Mouse (Mus musculus) Patski (cell line): ENCODE results near the gene Ppp2r5a. TPM values are rescaled to one million over a fixed set of nuclear protein-coding genes. Genes with fewer than 3 reads are reported as not detected.
A peak's percentile ranks its signal among the peaks of the same experiment; 100 is the strongest.

Experiments used
- ATAC-seq: fragments of 100-300 bp; one replicate; pipeline ENCODE4 v1.8.0; 2021
- CTCF ChIA-PET: fragments of 350-600 bp; sonication (Branson Sonifier 250); formaldehyde crosslinking; loops from one replicate; lab custom pipeline; 2022; ENCODE audit warnings: inconsistent platforms; lab: Charles Lee
- POLR2A ChIA-PET: fragments of 350-600 bp; sonication (Branson Sonifier 250); formaldehyde crosslinking; loops from one replicate; lab custom pipeline; 2022; ENCODE audit warnings: antibody characterized with exemption, inconsistent platforms; lab: Charles Lee
- DNase-seq: peaks from one replicate; pipeline ENCODE4 v3.0.0-alpha.2; 2011; ENCODE audit warnings: low read depth, low spot score
- H3K27me3 ChIP-seq: fragments of 371-371 bp; one replicate; pipeline ENCODE4 v1.5.1; 2021
- CTCF ChIP-seq: fragments of 100-300 bp; IDR thresholded peaks from one replicate; pipeline ENCODE4 v1.5.1; 2021
- in situ Hi-C: fragments of 300-500 bp; cut with MboI; formaldehyde crosslinking; loops from 3 replicates; pipeline ENCODE4 v1.11.1; 2018; ENCODE audit warnings: low pct_unique_long_range_greater_than_20kb, mixed read lengths
- polyA plus RNA-seq: library from polyadenylated mRNA; unstranded; gene quantifications from one replicate; pipeline ENCODE4 v1.2.3, GENCODE M21; 2021

Ppp2r5a gene
- polyA plus RNA-seq, 1 experiment from 2014 or later = 83.6 TPM

DNA sequence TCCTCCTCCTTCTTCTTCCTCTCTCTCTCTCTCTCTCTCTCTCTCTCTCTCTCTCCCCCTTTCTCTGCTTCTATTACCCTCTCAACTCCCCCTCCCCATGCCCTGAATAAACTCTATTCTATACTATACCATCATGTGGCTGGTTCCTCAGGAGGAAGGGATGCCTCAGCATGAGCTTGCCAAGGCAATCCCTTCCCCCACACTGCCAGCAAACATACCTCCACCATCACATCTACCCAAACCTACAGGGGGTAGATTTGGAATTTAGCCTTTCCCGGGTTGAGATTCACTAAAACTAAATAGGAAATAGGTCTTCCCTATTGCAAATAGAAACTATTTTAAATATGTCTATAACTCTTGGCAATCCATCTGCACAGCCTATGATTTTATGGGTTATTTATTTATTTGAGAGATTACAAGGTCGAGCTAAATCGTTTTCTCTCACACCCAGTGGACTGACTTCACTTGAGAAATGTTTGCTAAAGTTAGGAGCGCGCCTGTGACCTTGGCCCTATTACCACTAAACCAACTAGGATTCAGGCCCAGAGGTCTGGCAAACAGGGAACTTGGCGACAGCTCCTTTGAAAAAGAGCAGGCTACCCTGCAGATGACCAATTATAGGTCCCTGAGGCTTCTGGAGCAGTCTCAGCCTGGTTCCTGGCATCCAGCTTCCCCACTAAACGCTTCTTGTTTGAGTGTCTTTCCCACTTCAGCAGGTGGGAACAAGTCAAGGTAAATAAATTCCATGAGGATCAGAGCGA lies 17.1 kb upstream of the Ppp2r5a start:
- ATAC-seq (no peak), DNase-seq (no peak)
- no peaks in the 10 kb centered on the region for H3K27me3 ChIP-seq
- POLR2A ChIA-PET = interaction anchor here (0.5 to 0.7 kb wide), 2 partner anchors 13 to 120 kb away, joined by 3 to 5 read pairs; no protein-coding TSS in a partner anchor
- no peak for TF ChIP-seq CTCF
- CTCF ChIA-PET = no interaction called here
- in situ Hi-C loops = no loop called here

DNA sequence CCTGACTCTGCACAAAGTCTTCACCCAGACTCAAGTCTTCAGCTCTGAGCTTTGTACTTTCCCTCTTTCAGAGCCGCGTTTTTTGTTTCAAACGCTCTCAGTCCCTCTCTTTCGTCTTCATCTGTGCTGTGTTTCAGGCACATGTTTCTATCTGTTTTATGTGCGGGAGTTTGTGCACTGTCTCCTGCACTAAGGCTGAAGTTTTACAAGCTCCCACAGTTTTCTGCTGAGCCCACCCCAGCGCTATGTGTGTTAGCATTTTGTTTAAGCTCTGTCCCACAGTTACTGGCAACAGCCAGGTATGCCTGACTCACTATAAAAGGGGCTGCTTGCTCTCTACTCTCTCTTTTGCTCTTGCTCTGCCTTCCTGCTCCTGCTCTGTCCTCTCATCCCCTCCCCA lies 16.3 kb upstream of the Ppp2r5a start:
- H3K27me3 ChIP-seq = no peaks in the 10 kb centered on the region
- ChIA-PET POLR2A (interaction anchor here (0.7 kb wide), 1 partner anchor 9 kb away, joined by 3 read pairs; no protein-coding TSS in a partner anchor), CTCF (no interaction called here)
- in situ Hi-C loops = no loop called here
- ATAC-seq (no peak), DNase-seq (no peak)
- TF ChIP-seq CTCF = no peak

DNA sequence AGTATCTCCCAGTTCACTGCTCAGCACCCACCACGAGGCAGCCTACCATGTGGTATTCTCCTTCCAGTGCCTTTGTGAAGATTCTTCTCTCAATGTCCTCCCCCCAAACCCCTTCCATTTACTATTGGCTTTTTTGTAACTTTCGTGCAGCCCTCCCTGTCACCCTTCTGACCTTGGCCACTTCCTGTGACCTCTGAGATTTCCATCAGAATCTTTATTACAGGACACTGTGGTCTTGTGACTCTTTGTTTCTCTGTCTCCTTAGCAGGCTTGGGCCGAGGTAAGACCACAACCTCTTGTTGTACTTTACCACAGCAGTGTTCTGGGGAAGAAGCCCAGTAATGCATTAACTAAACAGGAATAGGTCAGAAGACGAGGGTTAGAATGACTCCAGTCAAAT lies 15.9 kb upstream of the Ppp2r5a start:
- ATAC-seq (no peak), DNase-seq (no peak)
- in situ Hi-C loops = no loop called here
- CTCF ChIA-PET = no interaction called here
- POLR2A ChIA-PET = interaction anchor here (0.7 kb wide), 1 partner anchor 8 kb away, joined by 3 read pairs; no protein-coding TSS in a partner anchor
- no peak for TF ChIP-seq CTCF
- no peaks in the 10 kb centered on the region for H3K27me3 ChIP-seq

DNA sequence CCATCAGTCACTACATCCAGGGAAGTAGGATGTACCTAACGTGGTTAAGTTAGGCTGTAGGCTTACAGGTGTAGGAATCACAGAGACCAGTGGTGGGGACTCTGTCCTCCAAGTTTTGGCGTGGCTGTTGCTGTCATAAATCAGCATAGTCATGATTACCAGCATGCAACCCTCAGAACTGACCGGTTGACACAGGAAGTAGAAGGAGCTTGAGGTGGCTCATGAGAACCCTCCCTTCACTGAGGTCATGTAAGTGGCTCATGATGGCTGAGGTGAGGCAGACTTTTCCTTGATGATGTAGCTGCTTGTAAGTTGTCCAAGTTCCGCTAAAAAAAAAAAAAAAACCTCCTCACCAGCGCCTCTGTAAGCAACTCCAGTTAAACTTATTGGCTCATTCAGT lies 14.0 kb upstream of the Ppp2r5a start:
- ChIA-PET POLR2A (no interaction called here), CTCF (interaction anchor here (0.7 to 2.0 kb wide), 2 partner anchors 9 to 14 kb away, joined by 3 to 4 read pairs; no protein-coding TSS in a partner anchor)
- no peak for TF ChIP-seq CTCF
- no peak for ATAC-seq
- H3K27me3 ChIP-seq = no peaks in the 10 kb centered on the region
- in situ Hi-C loops = no loop called here
- DNase-seq = no peak

DNA sequence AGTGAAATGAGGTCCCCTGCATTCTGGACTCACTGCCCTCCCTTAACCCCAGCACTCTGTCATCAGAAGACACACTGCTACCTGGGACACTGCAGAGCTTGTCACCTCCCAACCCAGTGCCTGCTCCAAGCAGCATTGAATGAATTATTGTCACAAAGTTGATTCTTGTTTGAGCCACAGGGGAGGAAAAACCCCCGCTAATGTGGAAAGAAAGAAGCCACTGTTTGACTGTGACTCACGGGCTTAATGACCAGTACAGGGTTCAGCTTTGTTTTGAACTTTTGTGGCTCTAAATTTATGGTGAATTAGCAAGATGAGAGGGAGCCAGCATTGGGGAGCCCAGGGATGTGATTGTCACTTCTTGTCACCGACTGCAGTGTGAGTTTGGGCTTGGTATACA lies 13.5 kb upstream of the Ppp2r5a start:
- H3K27me3 ChIP-seq = no peaks in the 10 kb centered on the region
- peak; percentile 39 for ATAC-seq
- POLR2A ChIA-PET = no interaction called here
- DNase-seq = no peak
- no peak for TF ChIP-seq CTCF
- CTCF ChIA-PET = interaction anchor here (0.7 to 2.0 kb wide), 3 partner anchors 9 to 25 kb away, joined by 3 to 4 read pairs (median 3); no protein-coding TSS in a partner anchor
- in situ Hi-C loops = no loop called here

DNA sequence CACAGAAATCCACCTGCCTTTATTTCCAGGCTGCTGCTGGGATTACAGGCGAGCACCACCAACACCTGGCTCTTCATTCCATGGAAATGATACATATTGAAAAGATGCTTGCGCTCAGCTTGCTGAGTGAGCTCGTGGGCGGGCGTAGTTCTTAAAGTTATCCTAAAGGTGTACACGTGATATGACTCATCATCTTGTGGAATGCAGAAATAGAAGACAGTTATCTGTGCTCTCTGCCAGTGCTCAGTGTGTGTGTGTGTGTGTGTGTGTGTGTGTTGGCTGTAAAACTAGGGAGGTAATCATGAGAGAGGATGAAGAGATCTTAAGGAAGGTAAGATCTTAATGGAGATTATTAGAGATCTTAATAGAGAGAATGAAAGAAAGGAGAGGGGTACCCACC lies 11.4 kb upstream of the Ppp2r5a start:
- DNase-seq (no peak), ATAC-seq (no peak)
- no peaks in the 10 kb centered on the region for H3K27me3 ChIP-seq
- TF ChIP-seq CTCF = no peak
- ChIA-PET POLR2A (no interaction called here), CTCF (interaction anchor here (1.0 to 1.5 kb wide), 3 partner anchors 9 to 151 kb away, joined by 3 to 5 read pairs (median 3); no protein-coding TSS in a partner anchor)
- in situ Hi-C loops = no loop called here

DNA sequence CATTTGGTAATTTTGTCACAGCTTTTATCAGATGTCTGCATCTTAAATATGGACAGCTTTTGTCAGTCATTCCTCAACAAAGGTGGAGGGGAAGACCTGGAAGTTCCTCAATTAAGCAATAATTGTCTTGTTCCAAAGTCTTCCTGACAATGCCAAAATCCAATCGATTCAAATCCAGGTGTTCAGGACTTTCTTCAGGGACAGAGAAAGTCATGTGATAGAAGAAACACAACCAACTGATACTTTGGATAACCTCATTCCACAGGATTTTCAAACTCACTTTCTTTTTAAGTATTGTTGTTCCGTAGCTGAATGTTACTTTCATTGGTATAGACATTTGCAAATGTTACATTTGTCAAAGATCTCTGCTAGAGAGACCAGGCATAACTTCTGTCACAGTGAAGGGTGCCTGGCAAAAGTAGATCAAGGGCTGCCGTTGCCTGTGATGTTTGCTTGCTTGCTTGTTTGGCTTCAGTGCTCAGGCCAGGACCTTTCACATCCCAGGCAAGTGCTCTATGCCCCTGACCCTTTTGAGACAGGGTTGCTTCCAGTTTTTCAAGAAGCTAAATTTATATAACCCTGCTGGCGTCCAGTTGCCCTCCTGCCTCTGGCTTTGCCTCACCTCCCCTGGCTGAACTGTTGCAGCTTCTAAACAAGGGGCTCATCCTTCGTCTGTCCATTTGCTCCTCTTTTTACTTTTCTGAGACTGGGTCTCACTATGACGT lies 10.8 kb upstream of the Ppp2r5a start:
- no peaks in the 10 kb centered on the region for H3K27me3 ChIP-seq
- in situ Hi-C loops = no loop called here
- ChIA-PET POLR2A (no interaction called here), CTCF (interaction anchor here (0.7 to 1.5 kb wide), 4 partner anchors 8 to 151 kb away, joined by 3 to 5 read pairs (median 3); no protein-coding TSS in a partner anchor)
- no peak for ATAC-seq
- TF ChIP-seq CTCF = no peak
- no peak for DNase-seq

DNA sequence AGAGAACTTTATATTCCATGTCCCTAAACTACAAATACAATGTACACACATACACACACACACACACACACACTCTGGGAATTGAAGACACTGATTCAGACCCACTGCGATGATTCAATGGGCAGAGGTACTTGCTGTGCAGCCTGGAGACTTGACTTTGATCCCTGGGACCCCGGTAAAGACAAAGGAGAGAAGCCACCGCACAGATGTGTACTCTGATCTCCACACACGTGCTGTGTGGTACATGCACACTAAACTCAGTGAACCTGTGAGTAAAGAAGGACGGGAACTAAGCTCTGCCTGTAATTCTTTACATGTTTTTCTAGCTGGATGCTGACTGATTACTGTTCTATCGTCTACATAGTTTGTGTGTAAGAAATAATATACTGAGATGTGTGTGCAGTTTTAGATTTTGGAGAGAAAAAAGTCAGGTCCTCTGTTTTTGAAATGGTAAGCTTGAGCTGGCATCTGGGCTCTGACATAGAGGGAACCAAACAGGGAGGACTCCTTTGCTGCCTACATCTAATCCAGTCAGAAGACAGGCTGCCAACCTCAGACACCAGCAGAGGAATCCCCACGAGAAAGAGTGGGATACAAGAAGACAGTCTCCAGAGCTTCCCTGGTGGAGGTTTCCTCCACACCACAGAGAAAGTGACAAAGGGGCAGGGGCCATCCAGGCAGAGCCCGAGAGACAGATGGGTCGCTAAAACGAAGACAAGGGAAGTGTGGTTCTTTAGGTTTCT lies 7.4 kb upstream of the Ppp2r5a start:
- in situ Hi-C loops = no loop called here
- ChIA-PET CTCF (no interaction called here), POLR2A (interaction anchor here (0.5 kb wide), 1 partner anchor 9 kb away, joined by 3 read pairs; no protein-coding TSS in a partner anchor)
- ATAC-seq = no peak
- no peak for DNase-seq
- TF ChIP-seq CTCF = no peak
- H3K27me3 ChIP-seq = no peaks in the 10 kb centered on the region

DNA sequence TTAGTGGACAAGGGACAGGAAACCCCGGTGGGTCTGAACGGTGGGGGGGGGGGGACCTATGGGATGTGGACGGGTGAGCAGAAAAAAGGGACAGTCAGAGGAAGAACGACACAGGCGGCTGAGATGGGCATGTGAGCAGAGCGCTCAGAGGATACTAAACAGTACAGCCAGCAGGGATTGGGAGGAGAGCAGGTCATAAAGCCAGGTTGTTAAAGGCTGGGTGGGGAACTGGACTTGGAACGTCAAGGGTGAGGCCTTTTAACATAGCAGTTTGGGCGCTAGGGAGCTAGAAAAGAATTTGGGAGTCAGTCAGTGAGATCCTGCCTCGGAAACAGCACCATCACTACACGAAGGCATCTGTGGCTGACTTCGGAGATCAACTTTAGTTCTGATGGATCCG lies 4.2 kb upstream of the Ppp2r5a start:
- POLR2A ChIA-PET = no interaction called here
- no peak for ATAC-seq
- CTCF ChIA-PET = interaction anchor here (1.4 to 1.5 kb wide), 2 partner anchors 10 to 12 kb away, joined by 3 to 4 read pairs; no protein-coding TSS in a partner anchor
- DNase-seq = no peak
- no peaks in the 10 kb centered on the region for H3K27me3 ChIP-seq
- no peak for TF ChIP-seq CTCF
- in situ Hi-C loops = no loop called here

DNA sequence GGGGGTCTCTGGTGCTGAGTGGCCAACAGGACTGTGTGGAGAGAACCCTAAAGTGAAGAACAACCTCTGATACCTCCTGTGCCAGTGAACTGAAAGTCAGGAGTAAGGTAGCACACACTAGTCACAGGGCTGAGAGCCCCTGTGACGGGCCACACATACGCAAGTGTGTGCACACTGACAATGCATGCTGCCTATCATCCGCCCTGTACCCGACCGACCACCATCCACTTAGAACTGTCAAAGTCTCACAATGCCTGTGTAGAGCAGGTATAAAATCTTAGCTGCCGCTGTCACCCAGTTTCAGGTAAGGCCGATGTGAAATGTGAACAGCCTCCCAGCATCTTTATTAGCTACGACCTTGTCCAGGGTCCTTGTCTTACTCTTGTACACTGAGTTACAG lies 3.4 kb upstream of the Ppp2r5a start:
- DNase-seq = no peak
- ATAC-seq = no peak
- POLR2A ChIA-PET = no interaction called here
- no peak for TF ChIP-seq CTCF
- no peaks in the 10 kb centered on the region for H3K27me3 ChIP-seq
- CTCF ChIA-PET = interaction anchor here (1.5 kb wide), 1 partner anchor 11 kb away, joined by 3 read pairs; no protein-coding TSS in a partner anchor
- in situ Hi-C loops = no loop called here
